Mouse (Mus musculus) spleen, postnatal 0 days (tissue): ENCODE measurements around the gene Mstn. TPM values are rescaled to one million over a fixed set of nuclear protein-coding genes. Genes with fewer than 3 reads are reported as not detected.

Experiments
- polyA plus RNA-seq: library from polyadenylated mRNA; unstranded; fragments of >200 nt; fragmentation: Nextera tagmentation; extraction: Ambion mirVana; gene quantifications from 2 replicates; pipeline ENCODE4 v1.2.1, GENCODE M21; 2015

Mstn gene
- polyA plus RNA-seq, result 0.17 TPM in 1 of 2 replicates, not detected in the other

GRCm38 (mm10) chr1:53061340-53061739 lies at the start of gene Mstn:
TSS of gene Mstn (plus strand) at chr1:53061640.

GRCm38 (mm10) chr1:53020079-53020478 lies 41.4 kb upstream of the Mstn start, which contains the start of gene 1700019D03Rik:
TSS of gene 1700019D03Rik (minus strand) at chr1:53020179.

Other genes with a start within 250 kb of the Mstn start
- 8.3 and 10.7 TPM in 2 replicates for gene Inpp1, start 244.0 kb upstream of the Mstn start, polyA plus RNA-seq
- gene Hibch, start 216.7 kb upstream of the Mstn start, polyA plus RNA-seq, result 12.6 and 14.8 TPM in 2 replicates
- 0.35 and 0.44 TPM in 2 replicates for gene 1700019D03Rik, start 41.5 kb upstream of the Mstn start, polyA plus RNA-seq
- not detected in 2 replicates for gene 1700019A02Rik, start 126.0 kb downstream of the Mstn start, polyA plus RNA-seq
- 8.4 and 10.6 TPM in 2 replicates for gene Pms1, start 235.4 kb downstream of the Mstn start, polyA plus RNA-seq
- gene Ormdl1, start 235.5 kb downstream of the Mstn start, polyA plus RNA-seq, result 25.3 and 28.2 TPM in 2 replicates
- not detected in 2 replicates for gene Gm28778, start 235.5 kb downstream of the Mstn start, polyA plus RNA-seq